Mouse (Mus musculus) hindbrain, embryonic 14.5 days (tissue): Measurements from ENCODE around the gene Kiz. TPM values are rescaled to one million over a fixed set of nuclear protein-coding genes. Genes with fewer than 3 reads are reported as not detected.
A peak's percentile ranks its signal among the peaks of the same experiment; 100 is the strongest.

Experiments used
- ATAC-seq: fragments of 200-750 bp; cut with Nextera tagmentation; 2 replicates; pipeline ENCODE4 v1.8.0; 2017; ENCODE audit warnings: moderate number of reproducible peaks, mild to moderate bottlenecking, moderate TSS enrichment, moderate library complexity; ENCODE audit not compliant: low FRiP score
- DNase-seq: peaks from one replicate; pipeline ENCODE4 v3.0.0-alpha.2; 2015; ENCODE audit warnings: low spot score
- H3K27ac ChIP-seq: fragments of 300-500 bp; sonication (generic); 2 replicates; pipeline ENCODE4 v1.5.1; 2014; ENCODE audit warnings: mild to moderate bottlenecking, moderate library complexity
- H3K27me3 ChIP-seq: fragments of 300-500 bp; sonication (generic); 2 replicates; pipeline ENCODE4 v1.6.1; 2014; ENCODE audit warnings: mild to moderate bottlenecking, low read length, mixed read lengths; ENCODE audit not compliant: control insufficient read depth, insufficient read depth
- H3K36me3 ChIP-seq: fragments of 300-500 bp; sonication (generic); replicated peaks from 2 replicates; pipeline ENCODE4 v1.6.1; 2014; ENCODE audit not compliant: control insufficient read depth, insufficient read depth
- H3K4me1 ChIP-seq: fragments of 300-500 bp; sonication (generic); replicated peaks from 2 replicates; pipeline ENCODE4 v1.6.1; 2014; ENCODE audit warnings: antibody characterized with exemption, low read length, mixed read lengths; ENCODE audit not compliant: control insufficient read depth, insufficient read depth
- H3K4me2 ChIP-seq: fragments of 300-500 bp; sonication (generic); replicated peaks from 2 replicates; pipeline ENCODE4 v1.6.1; 2014; ENCODE audit warnings: mild to moderate bottlenecking, moderate library complexity
- H3K4me3 ChIP-seq: fragments of 300-500 bp; sonication (generic); replicated peaks from 2 replicates; pipeline ENCODE4 v1.5.1; 2014; ENCODE audit warnings: mild to moderate bottlenecking, low read length
- H3K9ac ChIP-seq: fragments of 300-500 bp; sonication (generic); 2 replicates; pipeline ENCODE4 v1.6.1; 2014
- H3K9me3 ChIP-seq: fragments of 300-500 bp; sonication (generic); 2 replicates; pipeline ENCODE4 v1.6.1; 2016; ENCODE audit warnings: low read length; ENCODE audit not compliant: control insufficient read depth
- WGBS: fragments of 180-500 bp; shearing (Covaris S2); extraction: QIAGEN DNeasy Blood & Tissue Kit; methylation state at CpG from one replicate; pipeline ENCODE4 v1.1.7; 2014; 5-methylcytosine and 5-hydroxymethylcytosine counted together
- polyA plus RNA-seq: library from polyadenylated mRNA; unstranded; fragments of >200 nt; fragmentation: Nextera tagmentation; extraction: Ambion mirVana; gene quantifications from 2 replicates; pipeline ENCODE4 v1.2.1, GENCODE M21; 2014

The Kiz gene
- polyA plus RNA-seq, 1 experiment from 2014 or later = 27.2 TPM

GRCm38 (mm10) chr2:146834064-146834313, 21.7 kb upstream of the Kiz start:
- WGBS = 0% methylated on average over 5 of the region's 5 CpGs
- peaks cover 15% of the 10 kb centered on the region; the same call in 1 of the 2 replicates for H3K4me1 ChIP-seq
- H3K27ac ChIP-seq = peak overlapping the region; percentile 81
- H3K36me3 ChIP-seq = no peaks in the 10 kb centered on the region
- DNase-seq = no peak
- H3K4me3 ChIP-seq = peak overlapping the region; percentile 23
- no peak for ATAC-seq
- no peaks in the 10 kb centered on the region for H3K9me3 ChIP-seq
- H3K9ac ChIP-seq = peak overlapping the region; percentile 55
- H3K4me2 ChIP-seq = peak overlapping the region; percentile 51
- peaks cover 86% of the 10 kb centered on the region for H3K27me3 ChIP-seq

GRCm38 (mm10) chr2:146834314-146835201, 21.1 kb upstream of the Kiz start:
- H3K9me3 ChIP-seq = no peaks in the 10 kb centered on the region

GRCm38 (mm10) chr2:146835241-146835990, 20.2 kb upstream of the Kiz start:
- H3K27me3 ChIP-seq = peaks cover 86% of the 10 kb centered on the region
- no peak for DNase-seq
- 0 out of 2 replicates have a peak, but pooled peaks have one; percentile 6 for ATAC-seq

More at GRCm38 (mm10) chr2:146834314-146835201, 21.1 kb upstream of the Kiz start:
- Histone ChIP-seq H3K27me3 (peaks cover 86% of the 10 kb centered on the region), H3K4me1 (peaks cover 15% of the 10 kb centered on the region; the same call in 1 of the 2 replicates), H3K9ac (peak overlapping the region; percentile 55), H3K27ac (peak overlapping the region; percentile 81), H3K36me3 (no peaks in the 10 kb centered on the region), H3K4me3 (peak overlapping the region; percentile 23), H3K4me2 (peak overlapping the region; percentile 51)
- peak; percentile 72 for DNase-seq
- ATAC-seq = peak; percentile 59
- WGBS = under 1% methylated on average over 63 of the region's 63 CpGs

GRCm38 (mm10) chr2:146836246-146836645, 19.4 kb upstream of the Kiz start:
- Histone ChIP-seq H3K4me1 (peaks cover 15% of the 10 kb centered on the region; the same call in 1 of the 2 replicates), H3K36me3 (no peaks in the 10 kb centered on the region), H3K4me3 (peak overlapping the region; percentile 23), H3K27ac (peak overlapping the region; percentile 81), H3K9ac (no peak overlapping the region; the same call in 1 of the 2 replicates), H3K27me3 (peaks cover 86% of the 10 kb centered on the region), H3K9me3 (no peaks in the 10 kb centered on the region), H3K4me2 (peak overlapping the region; percentile 51)
- WGBS = 4% methylated on average over 13 of the region's 13 CpGs
- DNase-seq (no peak), ATAC-seq (no peak)

More at GRCm38 (mm10) chr2:146835241-146835990, 20.2 kb upstream of the Kiz start:
- Histone ChIP-seq H3K36me3 (no peaks in the 10 kb centered on the region), H3K27ac (peak overlapping the region; percentile 81), H3K9ac (peak overlapping the region; percentile 55), H3K4me2 (peak overlapping the region; percentile 51), H3K4me3 (peak overlapping the region; percentile 23), H3K9me3 (no peaks in the 10 kb centered on the region), H3K4me1 (peaks cover 15% of the 10 kb centered on the region; the same call in 1 of the 2 replicates)
- WGBS = 1% methylated on average over 20 of the region's 20 CpGs

- Histone ChIP-seq H3K4me3 (peak overlapping the region; percentile 11; the same call in 1 of the 2 replicates), H3K9ac (0 out of 2 replicates have a peak overlapping the region, but pooled peaks have one; percentile 48), H3K27me3 (peaks cover 88% of the 10 kb centered on the region), H3K27ac (peak overlapping the region; percentile 81; the same call in 1 of the 2 replicates), H3K9me3 (no peaks in the 10 kb centered on the region), H3K36me3 (no peaks in the 10 kb centered on the region), H3K4me1 (peaks cover 15% of the 10 kb centered on the region; the same call in 1 of the 2 replicates), H3K4me2 (peak overlapping the region; percentile 51)
- DNase-seq (no peak), ATAC-seq (no peak)
- WGBS = 3% methylated on average over 17 of the region's 17 CpGs
Measured at GRCm38 (mm10) chr2:146836871-146837550, 18.7 kb upstream of the Kiz start.

- Histone ChIP-seq H3K4me3 (peak overlapping the region; percentile 11; the same call in 1 of the 2 replicates), H3K9ac (peak overlapping the region; percentile 48), H3K4me2 (peak overlapping the region; percentile 51), H3K27ac (peak overlapping the region; percentile 28; the same call in 1 of the 2 replicates), H3K9me3 (no peaks in the 10 kb centered on the region), H3K4me1 (peaks cover 13% of the 10 kb centered on the region; the same call in 1 of the 2 replicates), H3K27me3 (peaks cover 88% of the 10 kb centered on the region), H3K36me3 (no peaks in the 10 kb centered on the region)
- ATAC-seq (no peak), DNase-seq (no peak)
- WGBS = 0% methylated on average over 1 of the region's 1 CpGs
Measured at GRCm38 (mm10) chr2:146837653-146838052, 18.0 kb upstream of the Kiz start.

- peaks cover 85% of the 10 kb centered on the region for H3K27me3 ChIP-seq
- 2% methylated on average over 30 of the region's 30 CpGs for WGBS
- no peaks in the 10 kb centered on the region for H3K36me3 ChIP-seq
- H3K9ac ChIP-seq = peak overlapping the region; percentile 48
- peak overlapping the region; percentile 62 for H3K27ac ChIP-seq
- DNase-seq (no peak), ATAC-seq (no peak)
- H3K4me3 ChIP-seq = peak overlapping the region; percentile 28
- H3K9me3 ChIP-seq = no peaks in the 10 kb centered on the region
- H3K4me1 ChIP-seq = peaks cover 2% of the 10 kb centered on the region; the same call in 1 of the 2 replicates
- H3K4me2 ChIP-seq = peak overlapping the region; percentile 51
Measured at GRCm38 (mm10) chr2:146838596-146839302, 16.9 kb upstream of the Kiz start.

- DNase-seq (no peak), ATAC-seq (peak; percentile 18; the same call in 1 of the 2 replicates)
Measured at GRCm38 (mm10) chr2:146839303-146840030, 16.2 kb upstream of the Kiz start.

More at GRCm38 (mm10) chr2:146839303-146840030, 16.2 kb upstream of the Kiz start:
- Histone ChIP-seq H3K36me3 (no peaks in the 10 kb centered on the region), H3K4me1 (no peaks in the 10 kb centered on the region; the same call in 1 of the 2 replicates), H3K4me3 (peak overlapping the region; percentile 28), H3K9me3 (no peaks in the 10 kb centered on the region), H3K27ac (peak overlapping the region; percentile 62), H3K27me3 (peaks cover 88% of the 10 kb centered on the region), H3K4me2 (peak overlapping the region; percentile 51), H3K9ac (peak overlapping the region; percentile 48)
- WGBS = 3% methylated on average over 36 of the region's 36 CpGs
